Mouse (Mus musculus) forebrain, embryonic 12.5 days (tissue): ENCODE data around the gene Spata22. TPM values are rescaled to one million over a fixed set of nuclear protein-coding genes. Genes with fewer than 3 reads are reported as not detected.
"Not testable (repeated sequence)": the region's sequence is repeated elsewhere in the genome, so short reads cannot be mapped to it uniquely, and the experiment has no call there.

Experiments used
- ATAC-seq: fragments of 200-750 bp; cut with Nextera tagmentation; 2 replicates; pipeline ENCODE4 v1.8.0; 2017; ENCODE audit warnings: moderate TSS enrichment; ENCODE audit not compliant: low FRiP score
- H3K27ac ChIP-seq: fragments of 300-500 bp; sonication (generic); 2 replicates; pipeline ENCODE4 v1.5.1; 2016; ENCODE audit warnings: mild to moderate bottlenecking
- H3K27me3 ChIP-seq: fragments of 300-500 bp; sonication (generic); 2 replicates; pipeline ENCODE4 v1.6.1; 2016; ENCODE audit warnings: mild to moderate bottlenecking
- H3K36me3 ChIP-seq: fragments of 300-500 bp; sonication (generic); replicated peaks from 2 replicates; pipeline ENCODE4 v1.6.1; 2016; ENCODE audit warnings: mild to moderate bottlenecking
- H3K4me1 ChIP-seq: fragments of 300-500 bp; sonication (generic); 2 replicates; pipeline ENCODE4 v1.6.1; 2016
- H3K4me2 ChIP-seq: fragments of 300-500 bp; sonication (generic); 2 replicates; pipeline ENCODE4 v1.6.1; 2016; ENCODE audit warnings: mild to moderate bottlenecking, moderate library complexity
- H3K4me3 ChIP-seq: fragments of 300-500 bp; sonication (generic); replicated peaks from 2 replicates; pipeline ENCODE4 v1.5.1; 2016; ENCODE audit warnings: mild to moderate bottlenecking
- H3K9ac ChIP-seq: fragments of 300-500 bp; sonication (generic); 2 replicates; pipeline ENCODE4 v1.6.1; 2016; ENCODE audit warnings: mild to moderate bottlenecking
- H3K9me3 ChIP-seq: fragments of 300-500 bp; sonication (generic); 2 replicates; pipeline ENCODE4 v1.6.1; 2016
- WGBS: fragments of 180-500 bp; shearing (Covaris S2); methylation state at CpG from one replicate; pipeline ENCODE4 v1.1.7; 2016; 5-methylcytosine and 5-hydroxymethylcytosine counted together
- polyA plus RNA-seq: library from polyadenylated mRNA; unstranded; fragments of >200 nt; fragmentation: Nextera tagmentation; extraction: Ambion mirVana; gene quantifications from 2 replicates; pipeline ENCODE4 v1.2.1, GENCODE M21; 2016

The Spata22 gene
- polyA plus RNA-seq = not detected in 2 replicates

DNA sequence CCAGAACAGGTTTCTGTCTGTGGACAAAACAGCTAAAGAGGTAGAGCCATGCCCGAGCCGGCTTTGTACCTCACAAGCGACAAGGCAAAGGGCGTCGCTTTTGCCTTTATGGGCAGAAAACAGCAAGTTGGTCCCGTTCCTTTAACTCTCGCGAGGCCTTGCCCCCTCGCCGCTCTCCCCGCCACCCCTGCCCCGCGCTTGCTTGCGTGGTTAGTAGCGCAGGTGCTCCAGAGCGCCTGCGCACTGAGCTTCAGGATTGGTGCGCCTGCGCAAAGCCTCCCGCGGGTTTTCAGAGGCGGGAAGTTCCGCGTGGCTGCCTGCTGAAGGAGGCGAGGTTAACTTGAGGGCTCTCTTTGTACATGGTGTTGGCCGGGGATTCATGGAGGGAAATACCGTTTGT lies at the start of gene Spata22, which contains the start of the genes Aspa and Gm49340:
TSS of gene Spata22 (plus strand) at position 300 of the 400 bp plus-strand sequence.
TSS of gene Aspa (minus strand) at position 155 of the 400 bp plus-strand sequence.
TSS of gene Gm49340 (plus strand) at position 300 of the 400 bp plus-strand sequence.
- Histone ChIP-seq H3K4me3 (no peak within 1 kb of the TSS), H3K27ac (no peak within 1 kb of the TSS), H3K9ac (no peak within 1 kb of the TSS), H3K9me3 (peaks cover 4% of the 10 kb centered on the region; the same call in 1 of the 2 replicates), H3K4me2 (no peak within 1 kb of the TSS), H3K36me3 (no peaks in the 10 kb centered on the region), H3K4me1 (no peaks in the 10 kb centered on the region), H3K27me3 (no peaks in the 10 kb centered on the region)
- no peak for ATAC-seq
- WGBS = 80% methylated on average over 27 of the region's 27 CpGs

DNA sequence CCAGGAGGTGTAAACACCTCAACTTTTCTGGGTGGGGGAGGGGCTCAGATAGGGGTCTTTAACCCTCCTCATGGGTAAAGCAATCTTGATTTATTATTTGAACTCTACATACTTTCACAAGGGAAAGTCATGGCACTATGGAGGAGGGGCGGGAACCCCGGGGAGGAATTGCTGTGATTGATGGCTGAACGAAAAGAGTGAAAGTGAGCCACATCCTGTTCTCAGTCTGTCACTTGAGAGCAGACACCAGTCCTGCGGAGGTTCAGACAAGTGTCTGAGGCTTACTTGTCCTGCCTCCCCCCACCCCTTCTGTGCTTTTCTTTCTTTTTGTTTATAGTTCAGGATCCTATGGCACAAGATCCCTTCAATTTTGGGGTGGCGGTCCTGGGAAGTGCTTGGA lies 48.8 kb upstream of the Spata22 start:
- Histone ChIP-seq H3K9ac (no peak overlapping the region), H3K27me3 (no peaks in the 10 kb centered on the region), H3K4me3 (no peak overlapping the region), H3K4me1 (0 out of 2 replicates have a peak, but pooled peaks cover 2% of the 10 kb centered on the region), H3K9me3 (no peaks in the 10 kb centered on the region), H3K4me2 (no peak overlapping the region), H3K36me3 (no peaks in the 10 kb centered on the region), H3K27ac (no peak overlapping the region)
- WGBS = 62% methylated on average over 5 of the region's 5 CpGs
- ATAC-seq = no peak

DNA sequence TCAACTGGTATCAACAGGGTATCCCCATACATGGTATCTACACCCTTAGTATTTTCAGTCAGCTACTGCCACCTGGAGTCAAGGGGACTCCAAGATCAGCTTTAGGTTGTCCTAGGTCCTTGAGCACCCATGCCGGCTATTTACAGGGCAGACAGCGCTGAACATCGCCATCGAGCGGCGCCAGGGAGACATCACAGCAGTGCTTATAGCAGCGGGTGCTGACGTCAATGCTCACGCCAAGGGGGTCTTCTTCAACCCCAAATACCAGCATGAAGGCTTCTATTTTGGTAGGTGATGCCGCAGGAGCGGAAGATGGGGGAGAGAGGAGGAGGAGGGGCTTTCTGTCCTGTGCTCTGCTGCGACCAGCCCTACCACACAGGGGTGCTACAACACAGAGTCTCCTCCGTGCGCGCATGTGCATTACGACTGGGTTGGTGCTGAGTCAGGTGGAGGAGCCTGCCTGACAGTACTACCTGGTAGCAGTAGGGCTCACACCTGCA lies 48.0 kb upstream of the Spata22 start:
- 2% methylated on average over 16 of the region's 16 CpGs for WGBS
- Histone ChIP-seq H3K4me3 (peak overlapping the region; percentile 32), H3K36me3 (no peaks in the 10 kb centered on the region), H3K9me3 (no peaks in the 10 kb centered on the region), H3K27ac (no peak overlapping the region), H3K9ac (0 out of 2 replicates have a peak overlapping the region, but pooled peaks have one; percentile 13), H3K4me1 (0 out of 2 replicates have a peak, but pooled peaks cover 2% of the 10 kb centered on the region), H3K4me2 (peak overlapping the region; percentile 53), H3K27me3 (no peaks in the 10 kb centered on the region)
- ATAC-seq = peak; percentile 78; the same call in 1 of the 2 replicates

DNA sequence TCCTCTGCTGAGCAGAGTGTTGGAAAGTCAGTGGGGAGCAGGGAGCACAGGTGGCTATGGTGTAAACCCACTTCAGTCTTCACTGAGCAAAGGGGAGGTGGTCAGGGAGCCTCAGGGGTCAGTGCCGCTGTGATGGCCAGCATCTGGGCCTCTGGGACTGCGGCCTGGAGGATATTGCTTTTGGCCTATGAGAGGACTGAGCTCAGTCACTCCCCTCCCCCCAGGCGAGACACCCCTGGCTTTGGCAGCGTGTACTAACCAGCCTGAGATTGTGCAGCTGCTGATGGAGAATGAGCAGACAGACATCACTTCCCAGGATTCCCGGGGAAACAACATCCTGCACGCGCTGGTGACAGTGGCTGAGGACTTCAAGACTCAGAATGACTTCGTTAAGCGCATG lies 46.2 kb upstream of the Spata22 start:
- no peak for ATAC-seq
- no peak overlapping the region for H3K4me3 ChIP-seq
- H3K36me3 ChIP-seq = no peaks in the 10 kb centered on the region
- no peak overlapping the region for H3K9ac ChIP-seq
- 86% methylated on average over 9 of the region's 9 CpGs for WGBS
- no peak overlapping the region for H3K4me2 ChIP-seq
- no peak overlapping the region for H3K27ac ChIP-seq
- H3K27me3 ChIP-seq = no peaks in the 10 kb centered on the region
- no peaks in the 10 kb centered on the region for H3K9me3 ChIP-seq
- 0 out of 2 replicates have a peak, but pooled peaks cover 2% of the 10 kb centered on the region for H3K4me1 ChIP-seq

DNA sequence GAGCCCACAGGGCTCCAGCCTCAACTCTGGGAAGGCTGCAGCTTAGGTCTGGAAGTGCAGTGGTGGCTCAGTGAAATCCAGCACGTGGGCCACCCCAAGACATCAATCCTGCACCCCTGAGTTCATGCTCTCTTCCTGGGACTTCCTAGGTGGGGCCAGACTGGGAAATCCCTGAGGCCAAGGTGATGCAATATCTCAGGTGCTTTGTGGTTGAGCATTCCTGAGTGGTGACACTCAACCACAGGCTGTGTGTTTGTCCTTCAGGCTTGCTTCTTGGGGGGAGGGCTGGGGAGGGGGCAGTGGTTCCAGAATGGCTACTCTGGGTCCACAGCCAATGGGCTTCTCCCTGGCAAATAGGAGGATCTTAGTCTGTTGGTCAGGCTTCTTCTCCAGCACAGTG lies 45.6 kb upstream of the Spata22 start:
- Histone ChIP-seq H3K4me2 (no peak overlapping the region), H3K4me1 (0 out of 2 replicates have a peak, but pooled peaks cover 2% of the 10 kb centered on the region), H3K36me3 (no peaks in the 10 kb centered on the region), H3K9me3 (no peaks in the 10 kb centered on the region), H3K27me3 (no peaks in the 10 kb centered on the region), H3K27ac (no peak overlapping the region), H3K9ac (no peak overlapping the region), H3K4me3 (no peak overlapping the region)
- 35% methylated on average over 1 of the region's 1 CpGs for WGBS
- no peak for ATAC-seq

DNA sequence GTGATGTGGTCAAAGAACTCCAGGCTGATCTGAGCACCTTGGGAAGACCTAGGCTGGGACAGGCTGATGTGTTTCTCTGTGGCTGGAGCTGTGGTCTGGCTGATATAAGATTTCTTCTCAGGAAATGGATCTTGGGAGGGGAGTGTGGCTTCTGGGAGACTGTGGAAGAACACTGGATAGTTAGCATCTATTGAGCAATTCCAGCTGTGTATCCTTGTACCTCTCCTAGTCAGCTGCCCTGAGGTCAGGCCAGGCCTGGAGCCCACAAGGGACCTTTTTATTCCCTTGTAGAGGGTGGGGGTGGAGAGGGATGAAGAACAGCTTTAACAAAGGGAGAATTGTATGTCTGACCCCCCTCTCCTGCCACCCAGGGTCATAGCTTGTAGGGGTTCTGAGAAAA lies 45.2 kb upstream of the Spata22 start:
- Histone ChIP-seq H3K9ac (no peak overlapping the region), H3K27ac (no peak overlapping the region), H3K4me3 (no peak overlapping the region), H3K27me3 (no peaks in the 10 kb centered on the region), H3K36me3 (no peaks in the 10 kb centered on the region), H3K9me3 (no peaks in the 10 kb centered on the region), H3K4me1 (0 out of 2 replicates have a peak, but pooled peaks cover 2% of the 10 kb centered on the region), H3K4me2 (no peak overlapping the region)
- ATAC-seq = no peak

DNA sequence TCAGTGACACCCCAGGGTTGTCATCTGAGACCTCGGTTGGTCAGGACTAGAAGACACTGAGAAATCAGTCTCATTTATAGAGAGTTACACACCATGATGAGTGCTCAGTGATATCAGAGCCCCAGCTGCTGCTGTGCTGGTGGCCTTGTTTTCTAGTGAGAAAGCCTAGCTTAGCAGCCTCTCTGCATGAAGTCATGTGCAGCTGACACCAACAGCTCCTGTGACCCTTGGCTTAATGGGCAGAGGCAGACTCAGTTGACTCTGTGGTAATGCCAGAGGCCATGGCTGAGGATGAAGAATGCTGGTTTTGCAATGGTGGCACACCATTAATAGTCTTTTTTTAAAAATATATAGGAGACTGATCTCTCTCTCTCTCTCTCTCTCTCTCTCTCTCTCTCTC lies 39.9 kb upstream of the Spata22 start:
- Histone ChIP-seq H3K27me3 (no peaks in the 10 kb centered on the region), H3K4me2 (no peak overlapping the region), H3K9ac (no peak overlapping the region), H3K36me3 (no peaks in the 10 kb centered on the region), H3K4me3 (no peak overlapping the region), H3K27ac (no peak overlapping the region), H3K9me3 (no peaks in the 10 kb centered on the region), H3K4me1 (no peaks in the 10 kb centered on the region)
- no peak for ATAC-seq
- 81% methylated on average over 1 of the region's 1 CpGs for WGBS

DNA sequence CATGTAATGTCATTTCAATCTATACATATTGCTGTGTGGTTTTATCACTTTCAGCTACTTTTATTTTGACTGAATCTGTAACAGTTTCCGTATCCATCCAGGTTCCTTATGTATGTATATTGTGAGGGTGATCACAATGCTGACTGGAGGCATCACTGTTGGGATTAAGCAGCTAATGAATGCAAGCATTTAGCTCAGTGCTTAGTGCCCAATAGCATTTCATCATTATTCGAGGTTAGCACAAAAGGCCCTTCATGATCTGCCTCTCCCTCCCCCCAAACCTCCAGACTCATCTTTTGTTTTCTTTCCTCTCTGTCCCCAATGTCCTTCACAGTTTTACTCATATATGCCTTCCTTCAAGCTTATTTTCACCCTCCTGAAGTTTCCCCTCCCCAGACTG lies 26.4 kb upstream of the Spata22 start:
- WGBS = 13% methylated on average over 2 of the region's 2 CpGs
- no peak overlapping the region for H3K4me3 ChIP-seq
- H3K4me2 ChIP-seq = no peak overlapping the region
- H3K36me3 ChIP-seq = no peaks in the 10 kb centered on the region
- H3K27me3 ChIP-seq = no peaks in the 10 kb centered on the region
- no peak for ATAC-seq
- H3K9ac ChIP-seq = no peak overlapping the region
- no peak overlapping the region for H3K27ac ChIP-seq
- no peaks in the 10 kb centered on the region for H3K9me3 ChIP-seq
- H3K4me1 ChIP-seq = peaks cover 6% of the 10 kb centered on the region; the same call in 1 of the 2 replicates

DNA sequence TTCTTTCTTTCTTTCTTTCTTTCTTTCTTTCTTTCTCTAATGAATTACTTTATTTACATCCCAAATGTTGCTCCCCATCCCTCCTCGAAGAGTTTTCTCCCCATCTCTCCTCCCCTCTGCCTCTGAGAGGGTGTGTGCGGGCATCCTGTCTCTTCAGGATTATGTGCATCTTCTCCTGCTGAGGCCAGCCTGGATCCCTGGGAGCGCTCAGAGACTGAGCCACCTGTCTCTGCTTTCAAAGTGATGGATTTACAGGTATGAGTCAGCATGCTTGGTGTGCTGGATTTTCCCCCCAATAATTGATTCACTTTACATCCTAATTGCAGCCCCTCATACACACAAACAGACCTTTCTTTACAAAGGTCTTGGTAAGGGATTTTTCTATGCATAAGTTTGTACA lies 13.6 kb upstream of the Spata22 start:
- no peak overlapping the region for H3K4me2 ChIP-seq
- no peak overlapping the region for H3K4me3 ChIP-seq
- H3K27ac ChIP-seq = no peak overlapping the region
- no peaks in the 10 kb centered on the region for H3K27me3 ChIP-seq
- H3K4me1 ChIP-seq = no peaks in the 10 kb centered on the region
- 51% methylated on average over 3 of the region's 3 CpGs for WGBS
- no peak overlapping the region for H3K9ac ChIP-seq
- no peaks in the 10 kb centered on the region for H3K9me3 ChIP-seq
- no peaks in the 10 kb centered on the region for H3K36me3 ChIP-seq
- no peak for ATAC-seq

DNA sequence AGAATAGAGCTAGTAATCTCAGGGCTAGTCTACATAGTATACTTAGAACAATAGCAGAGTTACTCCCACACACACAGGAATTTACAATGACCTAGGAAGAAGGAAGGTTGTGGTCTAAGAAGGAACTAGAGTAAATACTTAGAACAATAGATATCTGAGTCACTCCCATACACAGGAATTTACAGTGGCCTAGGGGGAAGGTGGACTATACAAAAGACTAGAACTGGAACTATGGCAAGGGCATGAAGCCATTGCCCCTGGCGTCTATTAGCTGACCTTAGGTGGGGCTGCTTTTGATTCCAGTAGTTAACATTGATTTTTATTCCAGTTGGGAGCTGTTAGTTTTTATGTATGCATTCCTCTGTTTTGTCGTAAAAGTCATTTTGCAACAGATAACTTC lies 11.0 kb upstream of the Spata22 start:
- not testable (repeated sequence) for H3K36me3 ChIP-seq, H3K27me3 ChIP-seq, H3K9me3 ChIP-seq, H3K9ac ChIP-seq, ATAC-seq, H3K4me2 ChIP-seq, H3K4me3 ChIP-seq, H3K4me1 ChIP-seq, H3K27ac ChIP-seq
- 81% methylated on average over 2 of the region's 2 CpGs for WGBS

DNA sequence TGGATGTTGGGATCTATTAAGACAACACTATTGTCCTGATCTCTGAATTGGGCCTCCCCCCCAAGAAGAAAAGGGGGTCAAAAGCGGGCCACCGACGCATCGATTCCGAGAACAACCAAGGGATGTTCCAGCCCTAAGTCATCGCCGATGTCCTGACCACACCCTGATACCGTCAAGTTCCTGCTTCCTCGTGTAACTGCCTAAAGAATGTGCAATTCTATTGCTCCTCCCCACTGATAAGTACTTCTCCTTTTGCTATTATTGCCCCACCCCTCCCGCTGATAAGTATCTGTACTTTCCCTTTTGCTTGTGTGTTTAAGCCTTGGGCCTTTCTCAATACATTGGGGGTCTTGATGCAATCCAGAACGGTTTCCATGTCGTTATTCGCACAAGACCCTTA lies 8.5 kb upstream of the Spata22 start:
- H3K9me3 ChIP-seq, H3K4me2 ChIP-seq, H3K4me1 ChIP-seq, H3K4me3 ChIP-seq, H3K27ac ChIP-seq, H3K27me3 ChIP-seq, H3K9ac ChIP-seq, H3K36me3 ChIP-seq, ATAC-seq: not testable (repeated sequence)
- 97% methylated on average over 13 of the region's 13 CpGs for WGBS

DNA sequence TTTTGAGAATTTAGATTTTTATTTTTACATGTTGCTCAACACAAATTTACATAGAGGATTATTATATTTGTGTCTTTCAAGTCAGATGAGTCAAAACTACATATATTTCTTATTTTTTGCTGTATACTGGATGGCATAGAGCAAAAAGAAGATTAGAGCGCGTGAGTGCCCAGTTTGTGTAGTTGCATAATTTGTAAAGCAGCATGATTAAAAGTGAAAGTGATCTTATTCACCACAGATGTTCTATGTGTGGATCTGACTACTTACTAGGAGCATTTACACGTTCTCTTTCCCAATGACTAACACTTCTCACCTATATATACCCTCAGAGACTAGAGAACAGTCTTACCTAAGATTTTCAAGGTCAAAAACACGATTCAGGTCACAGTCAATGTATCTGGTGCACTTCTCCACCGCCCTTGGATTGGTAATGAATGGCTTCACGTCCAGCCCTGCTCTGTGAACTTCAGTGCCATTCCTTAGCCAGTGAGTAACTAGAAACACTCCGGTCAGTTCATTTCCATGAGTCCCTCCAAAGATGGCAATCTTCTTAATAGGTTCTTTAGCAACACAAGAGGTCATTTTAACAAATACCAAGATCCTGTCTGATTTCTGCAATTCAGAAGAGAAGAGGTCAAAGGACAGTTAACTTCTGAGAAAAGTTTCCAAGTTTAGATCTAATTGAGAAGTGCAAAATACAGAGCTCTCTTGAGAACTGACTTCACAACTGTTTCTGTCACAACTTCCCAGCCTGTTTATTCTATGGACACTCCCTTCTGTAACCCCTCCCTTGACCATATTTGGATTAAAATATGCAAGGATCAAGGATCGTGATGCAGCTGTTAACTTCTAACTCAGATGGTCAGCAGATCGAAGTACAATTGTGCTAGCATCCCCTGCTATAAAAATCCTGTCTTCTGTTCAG lies 5.4 kb upstream of the Spata22 start:
- Histone ChIP-seq H3K4me1 (no peaks in the 10 kb centered on the region), H3K9ac (no peak overlapping the region), H3K4me2 (no peak overlapping the region), H3K27me3 (no peaks in the 10 kb centered on the region), H3K27ac (no peak overlapping the region), H3K4me3 (no peak overlapping the region), H3K9me3 (no peaks in the 10 kb centered on the region), H3K36me3 (no peaks in the 10 kb centered on the region)
- no peak for ATAC-seq
- WGBS = 77% methylated on average over 9 of the region's 9 CpGs
